Comparison of ENCODE assay signal across 8 mouse cellular contexts in the genomic region with DNA sequence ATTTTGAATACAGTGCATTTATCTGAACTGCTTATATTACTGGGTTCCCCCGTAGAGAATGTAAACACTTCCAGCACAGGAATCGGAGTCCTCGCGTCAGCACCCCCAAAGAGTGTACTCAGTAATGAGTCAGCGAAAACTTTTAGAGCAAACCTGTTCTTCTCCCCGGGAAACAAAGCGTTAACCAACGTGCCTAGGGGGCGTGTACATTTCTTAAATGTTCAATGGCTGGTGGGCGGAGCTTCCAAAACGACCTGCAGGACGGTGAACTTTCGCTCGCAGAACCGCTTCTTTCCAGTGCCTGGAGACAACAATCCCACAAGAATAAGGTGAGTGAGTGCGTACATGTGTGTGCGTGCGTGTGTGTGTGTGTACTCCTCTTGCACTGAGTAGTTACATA. TPM values are rescaled to one million over a fixed set of nuclear protein-coding genes. Genes with fewer than 3 reads are reported as not detected.
DNase-seq lines count a peak whose midpoint lies in the region; ATAC-seq lines count a peak whose summit lies in the region.

No protein-coding gene starts in this region.

- DNase-seq in 3T3-L1 (ENCODE audit: low read depth, low spot score) = peak; percentile 93
- peak; percentile 64 for DNase-seq in MEL-GATA-1-ER (ENCODE audit: extremely low read depth, low read depth)
- DNase-seq in embryo, embryonic 11.5 days (ENCODE audit: low read depth, low spot score) = peak; percentile 81
- peak; percentile 92 for DNase-seq in heart, embryonic 10.5 days (ENCODE audit: low spot score)
- peak; percentile 82 for DNase-seq in lung, postnatal 10 days
- peak; percentile 60 for DNase-seq in ovary, postnatal 36 days (ENCODE audit: low spot score)
- DNase-seq in thymus, postnatal 4 days = peak; percentile 87

- H3K27me3 ChIP-seq in heart, embryonic 10.5 days (ENCODE audit: insufficient read depth, poor library complexity, severe bottlenecking) = no peaks in the 10 kb centered on the region
- no peaks in the 10 kb centered on the region for H3K27me3 ChIP-seq in kidney, embryonic 14.5 days (ENCODE audit: control insufficient read depth, insufficient read depth, low read length)

- H3K27ac ChIP-seq in heart, embryonic 10.5 days = peak overlapping the region; percentile 76
- no peak overlapping the region for H3K27ac ChIP-seq in kidney, embryonic 14.5 days (ENCODE audit: low read depth, low read length)

- peaks cover 29% of the 10 kb centered on the region for H3K4me1 ChIP-seq in heart, embryonic 10.5 days
- 0 out of 2 replicates have a peak, but pooled peaks cover 2% of the 10 kb centered on the region for H3K4me1 ChIP-seq in kidney, embryonic 14.5 days (ENCODE audit: control insufficient read depth, insufficient read depth, low read length)

- no peaks in the 10 kb centered on the region for H3K9me3 ChIP-seq in heart, embryonic 10.5 days
- no peaks in the 10 kb centered on the region for H3K9me3 ChIP-seq in kidney, embryonic 14.5 days (ENCODE audit: control insufficient read depth, low read length)

- peak overlapping the region; percentile 61 for H3K4me3 ChIP-seq in heart, embryonic 10.5 days
- peak overlapping the region; percentile 44 for H3K4me3 ChIP-seq in kidney, embryonic 14.5 days (ENCODE audit: low read length)

- ATAC-seq in kidney, embryonic 14.5 days (ENCODE audit: low FRiP score, low TSS enrichment) = peak; percentile 67

- H3K9ac ChIP-seq in kidney, embryonic 14.5 days (ENCODE audit: low read depth, low read length) = peak overlapping the region; percentile 31; the same call in 1 of the 2 replicates

- H3K36me3 ChIP-seq in heart, embryonic 10.5 days = no peaks in the 10 kb centered on the region
- no peaks in the 10 kb centered on the region for H3K36me3 ChIP-seq in kidney, embryonic 14.5 days (ENCODE audit: control insufficient read depth, insufficient read depth, low read length)

- WGBS in heart, embryonic 10.5 days = under 1% methylated on average over 18 of the region's 18 CpGs
- under 1% methylated on average over 18 of the region's 18 CpGs for whole genome bisulfite sequencing in kidney, embryonic 14.5 days

- H3K4me2 ChIP-seq in kidney, embryonic 14.5 days (replicated peaks; ENCODE audit: low read depth, low read length) = peak overlapping the region; percentile 45

RNA-seq across cellular contexts. Expression of a gene that starts 9.2 kb away (rescaled TPM):
- 81.1 and 88.3 TPM in 2 replicates for polyA plus RNA-seq in heart, embryonic 10.5 days (2016; fragmentation: Nextera tagmentation; extraction: Ambion mirVana)
- 102 and 108 TPM in 2 replicates for polyA plus RNA-seq in kidney, embryonic 14.5 days (2014; fragmentation: Nextera tagmentation; extraction: Ambion mirVana)

RNA-seq across cellular contexts. Expression of a gene that starts 38.7 kb away (rescaled TPM):
- polyA plus RNA-seq in heart, embryonic 10.5 days (2016; fragmentation: Nextera tagmentation; extraction: Ambion mirVana) = not detected in 2 replicates
- polyA plus RNA-seq in kidney, embryonic 14.5 days (2014; fragmentation: Nextera tagmentation; extraction: Ambion mirVana) = not detected in 2 replicates
